Mouse (Mus musculus): ENCODE data around the gene Adgrg5.

Adgrg5 gene

DNA sequence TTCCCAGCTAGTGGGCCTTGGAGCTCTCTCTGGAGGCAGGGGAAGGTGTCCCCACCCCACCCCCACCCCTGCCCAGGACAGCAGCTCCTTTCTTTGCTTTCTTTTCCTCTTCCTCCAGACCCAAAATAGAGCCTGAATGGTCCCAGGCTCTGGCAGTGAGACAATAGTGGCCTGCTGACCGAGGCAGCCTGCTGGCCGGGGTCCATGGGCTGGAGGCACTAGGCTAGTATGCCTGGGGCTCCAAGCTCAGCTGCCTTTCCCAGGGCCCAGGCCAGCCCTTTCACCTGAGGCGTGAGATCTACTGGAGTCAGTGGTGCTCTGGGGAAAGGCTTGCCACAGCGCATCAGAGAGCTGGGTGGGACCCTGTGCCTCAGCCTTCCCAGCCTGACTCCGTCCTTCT is 69.0 kb downstream of the Adgrg5 start:
- DNase-seq (ENCODE audit: low read depth, low spot score): no peak
